Mouse (Mus musculus) heart, adult 10 weeks (tissue): ENCODE results near the gene Pdcd2. TPM values are rescaled to one million over a fixed set of nuclear protein-coding genes. Genes with fewer than 3 reads are reported as not detected.

Source experiments
- polyA plus RNA-seq: library from polyadenylated mRNA; stranded (reverse); fragments of 350-450 nt; fragmentation: Illumina TruSeq; extraction: RNeasy Lipid Tissue Mini Kit (QIAGEN cat#74804); gene quantifications from one replicate; pipeline ENCODE4 v1.2.3, GENCODE M21; 2014; ENCODE audit warnings: low read depth, low replicate concordance

Pdcd2 gene
- polyA plus RNA-seq = 14.5 TPM

GRCm38 (mm10) chr17:15526986-15527810, at the start of gene Pdcd2:
TSS of gene Pdcd2 (minus strand) at chr17:15527301.

DNA sequence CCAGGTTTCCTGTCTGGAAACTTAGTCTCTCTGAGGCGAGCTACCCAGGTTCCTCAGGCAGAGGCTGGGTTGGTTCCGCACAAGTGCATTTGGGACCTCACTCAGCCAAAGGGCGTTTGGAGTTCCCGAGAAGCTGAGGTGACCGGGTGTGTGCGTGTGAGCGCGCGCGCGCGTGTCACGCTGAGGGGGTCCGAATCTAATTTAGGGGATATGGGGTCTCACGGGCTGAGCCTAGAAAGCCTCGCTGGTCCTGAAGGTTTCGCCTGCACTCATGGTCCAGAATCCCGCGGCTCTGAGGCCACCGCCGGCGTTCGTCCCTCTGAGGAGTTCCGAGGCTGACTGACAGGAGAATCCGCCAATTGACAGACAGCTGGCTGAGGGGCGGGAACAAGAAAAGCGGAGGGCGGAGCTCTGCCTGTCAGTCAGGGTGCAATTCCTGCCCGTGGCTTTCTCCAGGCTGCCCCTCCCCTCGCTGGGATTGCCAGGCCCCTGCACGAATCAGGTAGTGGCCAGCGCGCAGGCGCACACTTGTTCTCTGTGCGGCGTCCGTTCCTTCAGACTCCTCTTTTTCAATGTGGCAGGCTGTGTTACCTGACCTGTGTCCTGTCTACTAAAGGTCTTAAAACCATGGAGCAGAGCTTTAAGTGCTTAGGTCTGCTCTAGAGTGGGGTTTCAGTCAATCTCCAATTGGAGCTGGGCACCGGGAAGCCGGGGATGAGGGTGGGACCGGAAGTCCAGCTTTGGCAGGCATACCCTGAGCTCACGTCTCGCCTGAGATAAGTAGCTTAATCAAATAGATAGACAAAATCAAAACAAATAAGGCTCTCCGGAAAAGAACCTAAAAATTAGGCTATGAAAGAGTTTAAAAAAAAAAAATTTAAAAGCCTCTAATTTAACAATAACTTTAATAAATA, 37.2 kb upstream of the Pdcd2 start, which contains the start of gene Prdm9:
Gene Prdm9 (minus strand): TSS at position 341 of the 914 bp plus-strand sequence.

GRCm38 (mm10) chr17:15499656-15500394, 27.3 kb downstream of the Pdcd2 start, which contains the start of the genes Psmb1 and Tbp:
TSS of gene Psmb1 (minus strand) at chr17:15499751.
TSS of gene Tbp (plus strand) at chr17:15499888.

Other genes with a start within 250 kb of the Pdcd2 start
- gene Dll1, start 150.4 kb downstream of the Pdcd2 start, polyA plus RNA-seq = 5.2 TPM
- gene Fam120b, start 131.1 kb downstream of the Pdcd2 start, polyA plus RNA-seq = 16.5 TPM
- gene Psmb1, start 27.6 kb downstream of the Pdcd2 start, polyA plus RNA-seq = 115 TPM
- gene Tbp, start 27.4 kb downstream of the Pdcd2 start, polyA plus RNA-seq = 11.9 TPM
- gene Prdm9, start 37.1 kb upstream of the Pdcd2 start, polyA plus RNA-seq = 4.2 TPM
- 8.8 TPM for gene Chd1, start 177.7 kb upstream of the Pdcd2 start, polyA plus RNA-seq